Mouse (Mus musculus) C2C12 (cell line): ENCODE data around the gene Gm48552. TPM values are rescaled to one million over a fixed set of nuclear protein-coding genes. Genes with fewer than 3 reads are reported as not detected.

Source experiments
- H3K27me3 ChIP-seq: one replicate; pipeline ENCODE4 v1.6.1; 2011; ENCODE audit not compliant: control insufficient read depth, insufficient read depth, insufficient read length
- H3K36me3 ChIP-seq: one replicate; pipeline ENCODE4 v1.6.1; 2011; ENCODE audit not compliant: control insufficient read depth, insufficient read depth
- H3K4me3 ChIP-seq: one replicate; pipeline ENCODE4 v1.5.1; 2011; ENCODE audit warnings: mild to moderate bottlenecking, control low read depth; ENCODE audit not compliant: poor library complexity, insufficient read depth, severe bottlenecking
- H3K79me2 ChIP-seq: one replicate; pipeline ENCODE4 v1.6.1; 2011; ENCODE audit not compliant: control insufficient read depth, insufficient read depth
- H3K79me3 ChIP-seq: one replicate; pipeline ENCODE4 v1.6.1; 2011; ENCODE audit warnings: low read depth, control low read depth
- H3ac ChIP-seq: one replicate; pipeline ENCODE3; 2011; ENCODE audit warnings: low read depth; ENCODE audit not compliant: control insufficient read depth, insufficient read length
- CEBPB ChIP-seq: IDR thresholded peaks from one replicate; pipeline ENCODE4 v1.6.1; 2011; ENCODE audit warnings: low read depth, mild to moderate bottlenecking, control low read depth, moderate library complexity
- CTCF ChIP-seq: IDR thresholded peaks from one replicate; pipeline ENCODE4 v1.5.1; 2011; ENCODE audit not compliant: control insufficient read depth, insufficient read depth, insufficient read length
- FOSL1 ChIP-seq: IDR thresholded peaks from one replicate; pipeline ENCODE4 v1.8.0; 2011; ENCODE audit warnings: mild to moderate bottlenecking, low read length; ENCODE audit not compliant: poor library complexity, insufficient read depth, severe bottlenecking
- MAX ChIP-seq: IDR thresholded peaks from one replicate; pipeline ENCODE4 v1.6.1; 2011; ENCODE audit warnings: mild to moderate bottlenecking, control low read depth
- MYOD1 ChIP-seq: IDR thresholded peaks from one replicate; pipeline ENCODE4 v1.6.1; 2011; ENCODE audit warnings: low read depth; ENCODE audit not compliant: control insufficient read depth, insufficient read length
- MYOG ChIP-seq: IDR thresholded peaks from one replicate; pipeline ENCODE4 v1.6.1; 2011; ENCODE audit not compliant: control insufficient read depth, insufficient read length; ENCODE audit errors: extremely low read depth
- USF1 ChIP-seq: IDR thresholded peaks from one replicate; pipeline ENCODE4 v1.6.1; 2011; ENCODE audit warnings: low read depth, mild to moderate bottlenecking, control low read depth, moderate library complexity
- polyA plus RNA-seq: library from polyadenylated mRNA; unstranded; fragments of >200 nt; fragmentation: generic; extraction: Trizol; gene quantifications from one replicate; pipeline ENCODE4 v1.2.1, GENCODE M21; 2012; ENCODE audit warnings: missing spikeins

Gm48552 gene
- polyA plus RNA-seq, 1 experiment: 0.20 TPM

GRCm38 (mm10) chr10:81427327-81427726 is 38.5 kb downstream of the Gm48552 start:
- Histone ChIP-seq H3ac (peak overlapping the region; percentile 69), H3K79me3 (peaks cover 51% of the 10 kb centered on the region), H3K36me3 (peaks cover 14% of the 10 kb centered on the region), H3K79me2 (peaks cover 69% of the 10 kb centered on the region), H3K27me3 (no peaks in the 10 kb centered on the region), H3K4me3 (peak overlapping the region; percentile 91)
- TF ChIP-seq CTCF: no peak
- TF ChIP-seq FOSL1: no peak
- no peak for TF ChIP-seq MYOD1
- TF ChIP-seq MYOG: no peak
- no peak for TF ChIP-seq USF1
- no peak for TF ChIP-seq MAX
- no peak for TF ChIP-seq CEBPB

GRCm38 (mm10) chr10:81427804-81428506 is 39.1 kb downstream of the Gm48552 start:
- Histone ChIP-seq H3ac (no peak overlapping the region), H3K79me3 (peaks cover 45% of the 10 kb centered on the region), H3K27me3 (no peaks in the 10 kb centered on the region), H3K4me3 (no peak overlapping the region), H3K79me2 (peaks cover 63% of the 10 kb centered on the region), H3K36me3 (peaks cover 8% of the 10 kb centered on the region)
- TF ChIP-seq MYOD1 (no peak), USF1 (no peak), CTCF (no peak), FOSL1 (no peak), MYOG (no peak), MAX (no peak), CEBPB (no peak)

GRCm38 (mm10) chr10:81428507-81428870 is 39.7 kb downstream of the Gm48552 start:
- Histone ChIP-seq H3K4me3 (no peak overlapping the region), H3ac (no peak overlapping the region), H3K27me3 (no peaks in the 10 kb centered on the region), H3K79me2 (peaks cover 57% of the 10 kb centered on the region), H3K36me3 (peaks cover 2% of the 10 kb centered on the region), H3K79me3 (peaks cover 40% of the 10 kb centered on the region)
- TF ChIP-seq FOSL1 (no peak), CTCF (no peak), MYOG (no peak), USF1 (no peak), MAX (no peak), CEBPB (no peak), MYOD1 (no peak)

DNA sequence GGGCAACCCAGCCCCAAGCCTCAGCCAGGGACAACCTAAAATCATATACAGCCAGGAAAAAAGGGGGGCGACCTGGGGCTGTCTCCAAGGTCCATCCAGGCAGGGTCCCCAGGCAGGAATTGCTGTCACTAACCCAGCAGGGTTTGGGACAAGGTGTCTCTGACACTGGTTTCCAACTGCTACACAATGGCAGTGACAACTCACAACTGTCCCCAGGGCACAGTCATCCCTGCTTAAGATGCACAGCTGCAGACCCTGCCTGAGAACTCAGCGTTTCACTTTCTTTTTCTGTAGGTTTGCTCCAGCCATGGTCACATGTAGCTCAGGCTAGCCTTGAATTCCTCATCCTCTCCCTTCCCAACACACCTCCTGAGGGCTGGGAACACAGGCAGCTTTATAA is 40.3 kb downstream of the Gm48552 start:
- Histone ChIP-seq H3K27me3 (no peaks in the 10 kb centered on the region), H3K79me3 (peaks cover 34% of the 10 kb centered on the region), H3ac (no peak overlapping the region), H3K79me2 (peaks cover 51% of the 10 kb centered on the region), H3K4me3 (no peak overlapping the region), H3K36me3 (no peaks in the 10 kb centered on the region)
- no peak for TF ChIP-seq CEBPB

DNA sequence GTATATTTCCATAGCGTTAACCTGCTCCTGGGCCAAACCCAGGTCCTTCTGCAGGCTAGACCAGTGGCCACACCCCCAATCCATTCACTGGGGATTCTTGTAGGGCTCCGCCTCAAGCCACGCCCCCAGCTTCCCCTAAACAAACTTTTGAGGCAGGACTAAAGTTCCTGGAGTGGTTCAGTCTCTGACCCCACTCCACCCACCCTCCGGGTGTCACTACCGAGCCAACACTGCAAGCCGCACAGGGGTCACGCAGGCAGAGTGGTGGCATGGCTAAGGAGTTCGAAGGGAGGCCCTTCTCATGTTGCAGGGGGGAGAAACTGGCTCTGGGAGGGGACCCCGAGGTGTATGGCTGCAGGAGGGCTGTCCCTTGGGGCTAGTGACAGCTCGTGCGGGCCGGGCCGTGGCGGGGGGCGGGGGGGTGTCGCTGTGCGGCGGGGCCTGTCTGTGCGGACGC is 40.8 kb downstream of the Gm48552 start:
- H3K27me3 ChIP-seq: no peaks in the 10 kb centered on the region
- TF ChIP-seq FOSL1 (no peak), MAX (no peak), CEBPB (no peak), MYOG (no peak), CTCF (no peak), USF1 (no peak), MYOD1 (no peak)
- H3ac ChIP-seq: peak overlapping the region; percentile 89
- H3K4me3 ChIP-seq: peak overlapping the region; percentile 59
- H3K36me3 ChIP-seq: no peaks in the 10 kb centered on the region
- peaks cover 46% of the 10 kb centered on the region for H3K79me2 ChIP-seq
- peaks cover 28% of the 10 kb centered on the region for H3K79me3 ChIP-seq

DNA sequence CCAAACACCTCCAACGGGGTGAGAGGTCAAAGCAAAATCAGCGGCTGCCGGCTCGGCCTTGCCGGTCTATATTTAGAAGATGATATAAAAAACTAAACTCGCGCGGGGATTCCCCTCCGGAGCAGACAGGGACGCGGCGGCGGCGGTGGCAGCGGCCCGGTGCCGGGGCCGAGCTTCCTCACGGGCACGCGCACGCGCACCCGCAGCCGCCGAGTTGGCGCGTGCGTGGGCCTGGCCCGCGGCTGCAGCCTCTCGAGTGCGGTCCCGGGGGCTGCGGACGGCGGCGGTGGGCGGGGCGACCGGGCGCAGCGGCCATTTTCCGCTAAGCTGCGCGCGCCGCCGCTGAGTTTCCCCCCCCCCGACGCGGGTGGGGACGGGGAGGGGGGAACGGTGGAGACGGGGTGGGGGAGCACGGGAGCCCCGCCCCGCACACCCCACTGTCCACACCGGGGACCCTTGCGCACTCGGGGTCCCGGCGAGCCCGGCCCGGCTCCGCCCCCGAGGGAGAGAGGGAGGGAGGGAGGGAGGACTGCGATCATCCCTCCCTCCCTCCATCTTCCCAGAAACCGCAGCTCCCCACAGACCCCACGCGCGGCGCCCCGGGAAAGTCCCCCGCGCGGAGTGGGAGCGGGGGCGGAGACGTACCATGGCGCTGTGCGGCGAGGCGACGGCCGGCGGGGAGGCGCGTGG is 41.5 kb downstream of the Gm48552 start:
- peaks cover 24% of the 10 kb centered on the region for H3K79me3 ChIP-seq
- peak overlapping the region; percentile 59 for H3K4me3 ChIP-seq
- peak overlapping the region; percentile 89 for H3ac ChIP-seq
- TF ChIP-seq MAX: no peak
- H3K79me2 ChIP-seq: peaks cover 39% of the 10 kb centered on the region
- H3K36me3 ChIP-seq: no peaks in the 10 kb centered on the region
- no peaks in the 10 kb centered on the region for H3K27me3 ChIP-seq
